Mouse (Mus musculus): ENCODE results near the gene Nova2. TPM values are rescaled to one million over a fixed set of nuclear protein-coding genes. Genes with fewer than 3 reads are reported as not detected.
A peak's percentile ranks its signal among the peaks of the same experiment; 100 is the strongest.

The Nova2 gene
- total RNA-seq, 2 experiments from 2014 or later: 105 to 110 TPM

DNA sequence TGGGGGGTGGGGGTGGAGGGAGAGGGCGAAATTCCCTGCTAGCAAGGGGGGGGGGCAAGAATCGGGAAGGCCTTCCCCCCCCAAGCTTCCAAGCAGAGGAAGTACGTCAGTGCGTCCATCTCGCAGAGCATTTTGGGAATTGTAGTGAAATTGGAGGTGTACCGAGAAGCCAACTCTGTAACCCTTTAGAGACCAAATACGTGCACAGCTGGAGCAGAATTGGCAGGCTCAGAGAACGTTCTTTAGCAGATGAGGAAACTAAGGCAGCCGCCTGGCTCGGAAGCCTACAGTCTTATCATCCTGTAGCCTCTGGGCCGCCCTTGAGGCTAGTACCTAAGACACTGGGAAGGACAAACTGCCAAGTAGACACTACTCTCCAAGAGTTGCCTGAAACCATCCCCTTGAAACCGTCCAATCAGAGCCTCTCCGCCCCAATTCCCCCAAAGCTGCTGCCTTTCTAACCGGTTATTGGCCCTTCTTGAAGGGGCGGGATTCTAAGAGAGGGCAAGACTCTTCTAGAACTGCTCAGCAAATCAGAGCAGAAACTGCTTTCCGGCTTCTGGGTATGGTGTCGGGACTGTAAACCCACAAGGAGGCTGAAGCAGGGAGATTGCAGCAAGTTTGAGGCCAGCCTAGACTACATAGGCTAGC lies 77.3 kb downstream of the Nova2 start:
- intact Hi-C loops (cut with DNase I): no loop called here
- peak; percentile 80 to 91 for DNase-seq (ENCODE audit: low spot score in 2 of 2)

DNA sequence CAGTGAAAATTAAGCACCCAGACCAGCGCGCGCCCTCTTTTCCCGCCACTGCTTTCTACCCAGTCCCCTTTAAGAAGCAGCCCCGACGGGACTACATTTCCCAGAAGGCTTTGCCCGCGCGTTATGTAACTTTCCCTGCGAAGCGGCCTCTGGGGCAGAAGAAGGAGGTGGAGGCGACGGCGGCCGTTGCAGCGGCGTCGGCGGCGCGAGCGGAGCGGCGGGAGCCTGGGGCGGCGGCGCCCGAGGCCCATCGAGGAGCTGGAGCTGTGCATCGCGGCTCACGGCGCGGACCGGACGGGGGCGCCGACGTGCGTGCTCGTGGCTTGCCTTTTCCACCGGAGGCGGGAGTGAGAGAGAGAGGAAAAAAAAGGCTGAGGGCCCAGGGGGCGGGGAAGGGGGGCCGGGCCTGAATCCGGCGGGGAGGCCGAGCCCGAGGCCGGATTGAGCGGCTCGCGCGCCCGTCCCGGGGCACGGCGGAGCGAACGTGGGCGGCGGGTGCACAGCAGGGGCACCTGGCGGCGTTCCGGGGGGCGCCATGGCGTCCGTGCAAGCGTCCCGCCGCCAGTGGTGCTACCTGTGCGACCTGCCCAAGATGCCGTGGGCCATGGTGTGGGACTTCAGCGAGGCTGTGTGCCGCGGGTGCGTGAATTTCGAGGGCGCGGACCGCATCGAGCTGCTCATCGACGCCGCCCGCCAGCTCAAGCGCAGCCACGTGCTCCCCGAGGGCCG lies 78.4 kb downstream of the Nova2 start, which contains the start of gene Irf2bp1:
TSS of gene Irf2bp1 (plus strand) at position 143 of the 729 bp plus-strand sequence.
- intact Hi-C loops (cut with DNase I): no loop called here
- peak; percentile 92 to 94 for DNase-seq (ENCODE audit: low spot score in 2 of 2)

DNA sequence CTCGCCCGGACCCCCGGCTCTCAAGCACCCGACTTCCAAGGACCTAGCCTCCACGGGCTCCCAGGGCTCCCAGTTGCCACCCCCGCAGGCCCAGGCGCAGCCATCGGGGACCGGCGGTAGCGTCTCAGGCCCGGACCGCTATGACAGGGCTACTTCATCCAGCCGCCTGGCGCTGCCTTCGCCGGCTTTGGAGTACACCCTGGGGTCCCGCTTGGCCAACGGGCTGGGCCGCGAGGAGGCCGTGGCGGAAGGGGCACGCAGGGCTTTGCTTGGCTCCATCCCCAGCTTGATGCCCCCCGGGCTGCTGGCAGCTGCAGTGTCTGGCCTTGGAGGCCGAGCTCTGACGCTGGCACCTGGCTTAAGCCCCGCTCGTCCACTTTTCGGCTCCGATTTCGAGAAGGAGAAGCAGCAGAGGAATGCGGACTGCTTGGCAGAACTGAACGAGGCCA lies 79.0 kb downstream of the Nova2 start:
- intact Hi-C loops (cut with DNase I): no loop called here
- no peak for DNase-seq (ENCODE audit: low spot score in 2 of 2)

GRCm38 (mm10) chr7:19005417-19006121 lies 79.9 kb downstream of the Nova2 start:
- DNase-seq (ENCODE audit: low spot score in 2 of 2): no peak
- intact Hi-C loops (cut with DNase I): no loop called here

- intact Hi-C loops (cut with DNase I): no loop called here
- peak; percentile 86 to 92 for DNase-seq (ENCODE audit: low spot score in 2 of 2)
These were observed 80.8 kb downstream of the Nova2 start for GRCm38 (mm10) chr7:19006476-19006875.

GRCm38 (mm10) chr7:19007026-19007977 lies 81.6 kb downstream of the Nova2 start:
- intact Hi-C loops (cut with DNase I): no loop called here
- no peak for DNase-seq (ENCODE audit: low spot score in 2 of 2)

GRCm38 (mm10) chr7:19010581-19010980 lies 84.9 kb downstream of the Nova2 start:
- DNase-seq (ENCODE audit: low spot score in 2 of 2): no peak
- intact Hi-C loops (cut with DNase I): no loop called here

DNA sequence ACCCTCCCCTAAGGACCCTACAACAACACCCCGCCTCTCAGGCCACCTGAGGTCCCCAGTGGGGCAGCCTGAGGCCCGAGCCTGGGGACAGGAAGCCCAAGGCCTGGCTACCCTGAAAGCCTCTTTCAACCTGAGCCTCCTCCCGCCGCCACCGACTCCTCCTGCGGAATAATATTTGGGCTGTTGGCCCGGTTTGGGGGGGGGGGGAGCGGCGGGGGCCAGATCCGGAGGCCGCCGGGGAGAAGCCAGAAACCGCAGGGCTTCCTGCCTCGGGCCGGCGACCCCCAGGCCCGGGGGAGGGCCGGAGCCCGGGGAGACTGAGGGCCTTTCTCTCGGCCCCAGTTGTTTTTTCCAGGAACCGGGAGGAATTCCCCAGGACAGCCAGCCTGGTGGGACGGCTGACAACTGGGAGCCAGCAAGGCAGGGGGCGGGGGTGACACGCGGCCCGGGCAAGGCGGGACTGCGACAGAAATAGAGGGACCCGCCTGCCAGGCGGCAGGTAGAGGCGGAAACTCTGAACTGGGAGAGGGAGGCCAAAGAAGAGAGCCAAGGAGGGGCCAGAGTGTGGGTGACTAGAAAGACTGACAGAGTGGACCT lies 86.4 kb downstream of the Nova2 start:
- no peak for DNase-seq (ENCODE audit: low spot score in 2 of 2)

GRCm38 (mm10) chr7:19012882-19013281 lies 87.2 kb downstream of the Nova2 start:
- intact Hi-C loops (cut with DNase I): no loop called here

More for the DNA sequence above, 86.4 kb downstream of the Nova2 start:
- intact Hi-C loops (cut with DNase I): no loop called here

DNA sequence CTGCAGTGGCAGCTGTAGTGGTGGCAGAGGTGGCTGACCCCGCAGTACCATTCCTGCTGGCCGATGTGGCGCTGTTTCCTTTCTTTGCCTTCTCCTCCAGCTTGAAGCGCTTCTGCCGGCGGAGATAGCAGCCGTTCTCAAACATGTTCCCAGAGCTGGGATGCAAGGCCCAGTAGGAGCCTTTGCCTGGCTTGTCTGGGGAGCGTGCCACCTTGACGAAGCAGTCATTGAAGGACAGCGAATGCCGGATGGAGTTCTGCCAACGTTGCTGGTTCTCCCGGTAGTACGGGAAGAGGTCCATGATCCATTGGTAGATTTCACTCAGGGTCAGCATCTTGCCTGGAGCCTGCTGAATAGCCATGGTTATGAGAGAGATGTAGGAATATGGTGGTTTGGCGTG lies 88.8 kb downstream of the Nova2 start:
- intact Hi-C loops (cut with DNase I): no loop called here
- no peak for DNase-seq (ENCODE audit: low spot score in 2 of 2)

More at GRCm38 (mm10) chr7:19012882-19013281, 87.2 kb downstream of the Nova2 start:
- DNase-seq (ENCODE audit: low spot score in 2 of 2): no peak

Other genes with a start within 250 kb of the Nova2 start
- not detected for gene Psg20, start 239.7 kb upstream of the Nova2 start, total RNA-seq (2021)
- not detected for gene Psg22, start 207.8 kb upstream of the Nova2 start, total RNA-seq (2021)
- not detected for gene Psg19, start 127.4 kb upstream of the Nova2 start, total RNA-seq (2021)
- gene Psg17, start 104.3 kb upstream of the Nova2 start, total RNA-seq (2021): not detected
- gene Mill2, start 85.9 kb upstream of the Nova2 start, total RNA-seq (2021): 1 to 10 TPM; 1.3 to 2.0 TPM
- gene Pglyrp1, start 54.6 kb upstream of the Nova2 start, total RNA-seq (2021): 10 to 100 TPM; 25.1 to 34.5 TPM
- 10 to 100 TPM; 11.6 to 13.0 TPM for gene Ccdc61, start 15.5 kb upstream of the Nova2 start, total RNA-seq (2021)
- gene Nanos2, start 61.5 kb downstream of the Nova2 start, total RNA-seq (2021): under 1 TPM; 0.42 to 0.75 TPM
- gene Mypop, start 65.4 kb downstream of the Nova2 start, total RNA-seq (2021): 10 to 100 TPM; 39.9 to 42.2 TPM
- 10 to 100 TPM; 42.5 to 45.2 TPM for gene Irf2bp1, start 78.2 kb downstream of the Nova2 start, total RNA-seq (2021)
- not detected for gene Foxa3, start 97.7 kb downstream of the Nova2 start, total RNA-seq (2021)
- 100 to 1,000 TPM; 106 to 109 TPM for gene Sympk, start 98.5 kb downstream of the Nova2 start, total RNA-seq (2021)
- under 1 TPM; 0.29 to 0.49 TPM for gene Rsph6a, start 128.8 kb downstream of the Nova2 start, total RNA-seq (2021)
- gene Dmwd, start 150.3 kb downstream of the Nova2 start, total RNA-seq (2021): 100 to 1,000 TPM; 151 to 162 TPM
- gene Dmpk, start 158.0 kb downstream of the Nova2 start, total RNA-seq (2021): 10 to 100 TPM; 34.3 to 36.7 TPM
- gene Six5, start 168.7 kb downstream of the Nova2 start, total RNA-seq (2021): 1 to 10 TPM; 1.6 TPM
- under 1 TPM; 0.48 to 0.76 TPM for gene Gm4969, start 192.5 kb downstream of the Nova2 start, total RNA-seq (2021)
- gene Fbxo46, start 194.0 kb downstream of the Nova2 start, total RNA-seq (2021): 10 to 100 TPM; 11.5 to 12.6 TPM
- gene Qpctl, start 223.4 kb downstream of the Nova2 start, total RNA-seq (2021): 10 to 100 TPM; 19.6 to 21.9 TPM
- gene Snrpd2, start 223.8 kb downstream of the Nova2 start, total RNA-seq (2021): 10 to 100 TPM; 84.3 to 88.7 TPM
- gene Gipr, start 240.2 kb downstream of the Nova2 start, total RNA-seq (2021): 1 to 10 TPM; 1.6 to 2.8 TPM

All from left cerebral cortex, postnatal 14 days (tissue).